Mouse (Mus musculus) neural tube, embryonic 14.5 days (tissue): ENCODE data around the gene Gpr27. TPM values are rescaled to one million over a fixed set of nuclear protein-coding genes. Genes with fewer than 3 reads are reported as not detected.
A peak's percentile ranks its signal among the peaks of the same experiment; 100 is the strongest.

Source experiments
- ATAC-seq: fragments of 200-750 bp; cut with Nextera tagmentation; 2 replicates; pipeline ENCODE4 v1.8.0; 2017; ENCODE audit warnings: low read depth, mild to moderate bottlenecking, moderate TSS enrichment, moderate library complexity
- H3K27ac ChIP-seq: fragments of 300-500 bp; sonication (generic); 2 replicates; pipeline ENCODE4 v1.5.1; 2014; ENCODE audit warnings: low read depth, mild to moderate bottlenecking, control low read depth, low read length, moderate library complexity, mixed read lengths
- H3K27me3 ChIP-seq: fragments of 300-500 bp; sonication (generic); 2 replicates; pipeline ENCODE4 v1.6.1; 2014; ENCODE audit warnings: low read length; ENCODE audit not compliant: control insufficient read depth, insufficient read depth
- H3K36me3 ChIP-seq: fragments of 300-500 bp; sonication (generic); 2 replicates; pipeline ENCODE4 v1.6.1; 2014; ENCODE audit warnings: low read length, mixed read lengths; ENCODE audit not compliant: control insufficient read depth, insufficient read depth
- H3K4me1 ChIP-seq: fragments of 300-500 bp; sonication (generic); 2 replicates; pipeline ENCODE4 v1.6.1; 2014; ENCODE audit warnings: low read length; ENCODE audit not compliant: control insufficient read depth, insufficient read depth
- H3K4me2 ChIP-seq: fragments of 300-500 bp; sonication (generic); 2 replicates; pipeline ENCODE4 v1.6.1; 2014; ENCODE audit warnings: mild to moderate bottlenecking, low read depth, low read length, control low read depth
- H3K4me3 ChIP-seq: fragments of 300-500 bp; sonication (generic); 2 replicates; pipeline ENCODE4 v1.5.1; 2014; ENCODE audit warnings: low read depth, low read length, control low read depth, mixed read lengths
- H3K9ac ChIP-seq: fragments of 300-500 bp; sonication (generic); replicated peaks from 2 replicates; pipeline ENCODE4 v1.6.1; 2014; ENCODE audit warnings: low read depth, mild to moderate bottlenecking, control low read depth, low read length, mixed read lengths
- H3K9me3 ChIP-seq: fragments of 300-500 bp; sonication (generic); 2 replicates; pipeline ENCODE4 v1.6.1; 2016; ENCODE audit warnings: low read length; ENCODE audit not compliant: control insufficient read depth
- WGBS: fragments of 180-500 bp; shearing (Covaris S2); extraction: QIAGEN DNeasy Blood & Tissue Kit; methylation state at CpG from one replicate; pipeline ENCODE4 v1.1.7; 2014; 5-methylcytosine and 5-hydroxymethylcytosine counted together
- polyA plus RNA-seq: library from polyadenylated mRNA; unstranded; fragments of >200 nt; fragmentation: Nextera tagmentation; extraction: Ambion mirVana; gene quantifications from 2 replicates; pipeline ENCODE4 v1.2.1, GENCODE M21; 2014

The Gpr27 gene
- polyA plus RNA-seq, 1 experiment from 2014 or later: 21.0 TPM

DNA sequence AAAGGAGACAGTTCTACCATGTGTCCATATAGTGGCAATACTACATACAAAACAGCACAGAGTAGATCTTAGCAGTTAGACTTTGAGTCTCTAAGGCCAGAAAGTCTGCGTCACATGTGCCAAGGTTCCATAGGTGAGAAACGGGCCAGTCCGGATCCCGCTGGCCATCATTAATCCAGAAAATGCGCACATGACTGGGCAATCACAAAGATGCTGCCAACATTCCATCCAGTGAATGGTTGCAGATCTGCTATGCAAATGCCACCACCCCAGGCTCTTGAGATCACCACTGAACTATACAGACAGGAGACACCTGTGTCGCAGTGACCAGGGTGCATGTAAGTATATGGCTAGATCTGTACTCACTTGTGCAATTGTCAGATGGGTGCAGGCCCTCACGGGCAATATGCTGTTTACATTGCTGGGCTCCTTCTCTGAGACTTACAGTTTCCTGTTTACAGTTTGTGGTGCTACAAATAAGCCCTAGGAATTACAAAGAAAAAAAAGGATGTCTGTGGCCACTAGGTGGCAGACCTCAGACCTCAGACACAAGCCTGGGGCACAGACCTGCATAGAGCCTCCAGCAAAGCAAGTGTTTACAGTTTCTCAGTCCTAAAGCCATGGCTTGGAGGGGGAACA, 21.9 kb upstream of the Gpr27 start:
- H3K4me1 ChIP-seq: peaks cover 22% of the 10 kb centered on the region; the same call in 1 of the 2 replicates
- no peaks in the 10 kb centered on the region for H3K9me3 ChIP-seq
- no peak overlapping the region for H3K4me3 ChIP-seq
- no peaks in the 10 kb centered on the region for H3K36me3 ChIP-seq
- peak; percentile 35; the same call in 1 of the 2 replicates for ATAC-seq
- 65% methylated on average over 7 of the region's 7 CpGs for whole genome bisulfite sequencing
- no peak overlapping the region for H3K9ac ChIP-seq
- H3K4me2 ChIP-seq: no peak overlapping the region; the same call in 1 of the 2 replicates
- H3K27me3 ChIP-seq: no peaks in the 10 kb centered on the region
- peak overlapping the region; percentile 64; the same call in 1 of the 2 replicates for H3K27ac ChIP-seq

DNA sequence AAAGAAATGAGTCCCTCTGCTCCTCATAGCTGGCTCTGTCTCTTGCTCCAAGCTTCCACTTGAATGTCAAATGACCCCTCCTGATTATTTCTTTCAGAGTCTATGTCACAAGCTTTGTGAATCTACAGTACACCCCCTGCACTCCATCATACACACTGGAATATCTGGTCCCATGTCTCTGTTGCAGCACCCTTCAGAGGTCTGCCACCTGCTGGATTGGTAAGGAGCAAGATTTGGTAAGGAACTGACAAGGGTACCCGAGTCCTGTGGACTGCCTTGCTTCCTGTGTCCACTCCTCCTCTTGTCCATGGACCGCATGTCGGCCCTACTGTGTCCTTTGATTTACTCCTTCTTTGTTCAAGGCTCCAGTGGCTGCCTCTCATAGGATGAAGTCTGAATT, 20.7 kb upstream of the Gpr27 start:
- Histone ChIP-seq H3K27me3 (no peaks in the 10 kb centered on the region), H3K4me3 (no peak overlapping the region), H3K9ac (no peak overlapping the region), H3K27ac (no peak overlapping the region), H3K36me3 (no peaks in the 10 kb centered on the region), H3K4me1 (peaks cover 22% of the 10 kb centered on the region; the same call in 1 of the 2 replicates), H3K4me2 (no peak overlapping the region), H3K9me3 (no peaks in the 10 kb centered on the region)
- 64% methylated on average over 3 of the region's 3 CpGs for WGBS
- no peak for ATAC-seq

DNA sequence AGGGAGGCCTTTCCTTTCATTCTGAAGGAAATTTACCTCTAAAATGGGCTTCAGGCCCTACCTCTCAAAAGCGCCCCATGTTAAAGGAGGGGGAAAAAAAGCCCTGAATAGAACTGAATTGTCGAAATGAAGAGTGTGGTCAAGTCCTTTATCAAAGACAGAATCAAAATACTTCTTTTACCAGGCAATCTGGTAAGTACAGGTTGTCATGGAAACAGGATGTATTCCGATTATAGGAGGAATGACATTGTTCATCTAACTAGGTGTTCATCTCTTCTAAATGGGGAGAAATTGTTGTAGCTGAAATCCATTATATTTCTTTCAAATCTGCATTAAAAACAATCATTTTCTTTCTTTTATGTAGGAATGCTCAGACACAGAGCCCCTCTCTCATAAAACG, 18.0 kb upstream of the Gpr27 start:
- Histone ChIP-seq H3K36me3 (no peaks in the 10 kb centered on the region), H3K27me3 (no peaks in the 10 kb centered on the region), H3K4me1 (peaks cover 11% of the 10 kb centered on the region; the same call in 1 of the 2 replicates), H3K9ac (no peak overlapping the region), H3K9me3 (no peaks in the 10 kb centered on the region), H3K27ac (no peak overlapping the region), H3K4me3 (no peak overlapping the region), H3K4me2 (no peak overlapping the region)
- no peak for ATAC-seq
- 78% methylated on average over 4 of the region's 4 CpGs for WGBS

- H3K9ac ChIP-seq: no peak overlapping the region
- no peaks in the 10 kb centered on the region for H3K27me3 ChIP-seq
- H3K4me2 ChIP-seq: no peak overlapping the region
- H3K27ac ChIP-seq: no peak overlapping the region
- WGBS: 91% methylated on average over 8 of the region's 8 CpGs
- no peak for ATAC-seq
- no peak overlapping the region for H3K4me3 ChIP-seq
- H3K4me1 ChIP-seq: no peaks in the 10 kb centered on the region
- H3K36me3 ChIP-seq: no peaks in the 10 kb centered on the region
- H3K9me3 ChIP-seq: no peaks in the 10 kb centered on the region
Measured at GRCm38 (mm10) chr6:99677325-99677724, 15.2 kb upstream of the Gpr27 start.

DNA sequence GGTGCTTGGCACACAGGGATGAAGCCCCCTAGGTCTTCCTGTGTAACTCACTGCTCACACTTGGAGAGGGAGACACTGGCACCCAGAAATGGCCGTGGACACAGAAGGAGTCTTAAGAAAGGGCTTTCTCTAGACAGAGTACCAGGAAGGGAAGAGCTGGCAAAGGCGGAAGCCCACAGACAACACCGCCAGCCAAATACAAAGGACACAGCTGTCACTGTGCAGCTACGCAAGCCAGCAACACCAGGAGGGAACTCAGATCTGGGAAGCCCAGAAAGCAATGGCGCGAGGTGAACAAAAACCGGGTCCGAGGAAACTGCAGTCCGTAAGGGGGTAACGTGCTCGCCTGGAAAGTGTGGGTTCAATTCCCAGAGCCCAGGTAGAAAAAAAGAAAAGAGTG, 14.4 kb upstream of the Gpr27 start:
- Histone ChIP-seq H3K4me3 (no peak overlapping the region), H3K27ac (no peak overlapping the region), H3K36me3 (no peaks in the 10 kb centered on the region), H3K4me2 (no peak overlapping the region), H3K9ac (no peak overlapping the region), H3K9me3 (no peaks in the 10 kb centered on the region), H3K4me1 (no peaks in the 10 kb centered on the region), H3K27me3 (no peaks in the 10 kb centered on the region)
- ATAC-seq: no peak
- 60% methylated on average over 11 of the region's 11 CpGs for WGBS

GRCm38 (mm10) chr6:99683974-99684373, 8.5 kb upstream of the Gpr27 start:
- WGBS: 89% methylated on average over 5 of the region's 5 CpGs
- H3K4me2 ChIP-seq: no peak overlapping the region
- H3K4me1 ChIP-seq: no peaks in the 10 kb centered on the region
- H3K4me3 ChIP-seq: no peak overlapping the region
- no peaks in the 10 kb centered on the region for H3K27me3 ChIP-seq
- ATAC-seq: no peak
- no peak overlapping the region for H3K9ac ChIP-seq
- H3K9me3 ChIP-seq: no peaks in the 10 kb centered on the region
- no peak overlapping the region for H3K27ac ChIP-seq
- no peaks in the 10 kb centered on the region for H3K36me3 ChIP-seq

- Histone ChIP-seq H3K4me3 (no peak overlapping the region), H3K9me3 (no peaks in the 10 kb centered on the region), H3K27ac (no peak overlapping the region), H3K27me3 (no peaks in the 10 kb centered on the region), H3K36me3 (no peaks in the 10 kb centered on the region), H3K9ac (no peak overlapping the region), H3K4me2 (no peak overlapping the region), H3K4me1 (no peaks in the 10 kb centered on the region)
- WGBS: 55% methylated on average over 5 of the region's 5 CpGs
- ATAC-seq: no peak
Measured at GRCm38 (mm10) chr6:99684899-99685298, 7.6 kb upstream of the Gpr27 start.

GRCm38 (mm10) chr6:99688513-99688912, 4.0 kb upstream of the Gpr27 start:
- Histone ChIP-seq H3K36me3 (no peaks in the 10 kb centered on the region), H3K4me1 (peaks cover 10% of the 10 kb centered on the region; the same call in 1 of the 2 replicates), H3K9ac (no peak overlapping the region), H3K27me3 (peaks cover 6% of the 10 kb centered on the region), H3K9me3 (no peaks in the 10 kb centered on the region), H3K4me3 (no peak overlapping the region), H3K4me2 (no peak overlapping the region), H3K27ac (no peak overlapping the region)
- no peak for ATAC-seq
- WGBS: 90% methylated on average over 6 of the region's 6 CpGs

DNA sequence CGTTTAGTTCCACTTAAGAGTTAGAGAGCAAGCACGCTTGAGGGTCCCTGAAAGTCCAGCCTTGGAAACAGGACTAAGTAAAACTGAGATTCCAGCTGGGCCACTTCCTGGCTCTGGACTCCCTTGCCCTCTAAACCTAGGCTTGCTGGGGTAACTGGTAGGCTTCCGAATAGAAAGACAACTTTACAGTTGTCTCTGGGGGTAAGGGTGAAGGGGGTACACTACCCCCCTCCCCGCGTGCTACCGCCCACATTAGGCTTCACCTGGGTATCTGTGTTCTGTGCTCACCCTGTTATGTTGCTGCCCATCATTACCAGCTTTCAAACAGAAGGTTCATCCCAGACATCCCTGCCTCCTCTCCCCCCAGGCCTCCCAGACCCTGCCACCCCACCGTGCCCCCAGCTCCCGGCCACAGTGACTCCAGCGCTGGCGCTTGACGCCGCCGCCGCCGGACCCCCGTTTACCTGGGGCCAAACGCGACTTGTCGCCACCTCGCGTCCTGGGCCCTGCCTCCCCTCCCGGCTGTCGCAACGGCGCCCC, 743 bp upstream of the Gpr27 start:
- peak overlapping the region; percentile 74 for H3K4me3 ChIP-seq
- H3K9me3 ChIP-seq: no peaks in the 10 kb centered on the region
- ATAC-seq: peak; percentile 15; the same call in 1 of the 2 replicates
- peak overlapping the region; percentile 89 for H3K27ac ChIP-seq
- H3K4me2 ChIP-seq: peak overlapping the region; percentile 87
- H3K27me3 ChIP-seq: peaks cover 15% of the 10 kb centered on the region
- 7% methylated on average over 25 of the region's 25 CpGs for WGBS
- H3K9ac ChIP-seq: peak overlapping the region; percentile 94
- H3K4me1 ChIP-seq: peaks cover 18% of the 10 kb centered on the region; the same call in 1 of the 2 replicates
- no peaks in the 10 kb centered on the region for H3K36me3 ChIP-seq
